In genomic region chr12:104245092-104245491, GRCm38 (mm10) we compare ENCODE assay signal across 11 mouse cellular contexts. TPM values are rescaled to one million over a fixed set of nuclear protein-coding genes. Genes with fewer than 3 reads are reported as not detected.
DNase-seq lines count a peak whose midpoint lies in the region; ATAC-seq and TF ChIP-seq lines count a peak whose summit lies in the region.
"Had no signal": no experiment of that assay in that cellular context is flagged by ENCODE, and none has a peak within 500 bp of the region (broad histone marks: within the 10 kb centered on the region; RNA-seq: fewer than 3 reads in every experiment).

No protein-coding gene starts in this region.

- 62% methylated on average over 1 of the region's 1 CpGs for WGBS in embryonic facial prominence, embryonic 11.5 days
- WGBS in embryonic facial prominence, embryonic 10.5 days = 80% methylated on average over 1 of the region's 1 CpGs
- WGBS in lung, embryonic 14.5 days = 69% methylated on average over 1 of the region's 1 CpGs
- 72% methylated on average over 1 of the region's 1 CpGs for WGBS in midbrain, postnatal 0 days

- H3K9ac ChIP-seq in embryonic facial prominence, embryonic 11.5 days (replicated peaks; ENCODE audit: low read length) = no peak overlapping the region
- H3K9ac ChIP-seq in lung, embryonic 14.5 days = no peak overlapping the region
- no peak overlapping the region for H3K9ac ChIP-seq in midbrain, postnatal 0 days (replicated peaks; ENCODE audit: low read length, poor library complexity, severe bottlenecking)
- H3K9ac ChIP-seq: forebrain, embryonic 15.5 days had no signal

- ATAC-seq in embryonic facial prominence, embryonic 11.5 days (replicated peaks; ENCODE audit: insufficient number of reproducible peaks, low FRiP score, low TSS enrichment, low read depth) = no peak
- ATAC-seq in lung, embryonic 14.5 days (ENCODE audit: insufficient read depth) = no peak
- ATAC-seq in midbrain, postnatal 0 days (ENCODE audit: low FRiP score) = no peak
- no peak for ATAC-seq in monocyte, adult 5-6 weeks (replicated peaks; ENCODE audit: insufficient number of reproducible peaks, low FRiP score, low TSS enrichment, poor library complexity, severe bottlenecking)
- ATAC-seq: forebrain, embryonic 15.5 days had no signal

- no peaks in the 10 kb centered on the region for H3K36me3 ChIP-seq in embryonic facial prominence, embryonic 11.5 days (replicated peaks; ENCODE audit: control insufficient read depth, insufficient read depth, low read depth, low read length)
- no peaks in the 10 kb centered on the region for H3K36me3 ChIP-seq in embryonic facial prominence, embryonic 10.5 days (replicated peaks)
- H3K36me3 ChIP-seq in lung, embryonic 14.5 days (ENCODE audit: insufficient read depth) = no peaks in the 10 kb centered on the region
- H3K36me3 ChIP-seq in midbrain, postnatal 0 days (ENCODE audit: insufficient read depth, low read length) = no peaks in the 10 kb centered on the region
- H3K36me3 ChIP-seq: forebrain, embryonic 15.5 days had no signal

- no peak overlapping the region for H3K4me2 ChIP-seq in embryonic facial prominence, embryonic 11.5 days (ENCODE audit: low read depth, low read length)
- no peak overlapping the region for H3K4me2 ChIP-seq in lung, embryonic 14.5 days
- H3K4me2 ChIP-seq in midbrain, postnatal 0 days (ENCODE audit: low read depth, low read length, poor library complexity, severe bottlenecking) = no peak overlapping the region
- H3K4me2 ChIP-seq: forebrain, embryonic 15.5 days had no signal

- no peaks in the 10 kb centered on the region for H3K27me3 ChIP-seq in embryonic facial prominence, embryonic 11.5 days (ENCODE audit: control insufficient read depth, insufficient read depth, low read length)
- no peaks in the 10 kb centered on the region for H3K27me3 ChIP-seq in embryonic facial prominence, embryonic 10.5 days (replicated peaks; ENCODE audit: low read depth, poor library complexity, severe bottlenecking)
- no peaks in the 10 kb centered on the region for H3K27me3 ChIP-seq in lung, embryonic 14.5 days (ENCODE audit: insufficient read depth, low read length)
- no peaks in the 10 kb centered on the region for H3K27me3 ChIP-seq in midbrain, postnatal 0 days (ENCODE audit: insufficient read depth, low read length)
- H3K27me3 ChIP-seq: forebrain, embryonic 15.5 days had no signal

- DNase-seq in embryonic facial prominence, embryonic 11.5 days (ENCODE audit: low spot score) = peak; percentile 8
- DNase-seq in embryonic facial prominence, embryonic 10.5 days (ENCODE audit: low spot score) = no peak
- peak; percentile 30 for DNase-seq in lung, embryonic 14.5 days
- DNase-seq in lung, postnatal 4 days = no peak
- peak; percentile 9 to 30 for DNase-seq in frontal cortex, postnatal 14 days (ENCODE audit: low spot score in 2 of 2)
- DNase-seq in midbrain, postnatal 0 days (ENCODE audit: low spot score) = peak; percentile 53
- no peak for DNase-seq in thymus, postnatal 0 days (ENCODE audit: low spot score)

- no peaks in the 10 kb centered on the region for H3K4me1 ChIP-seq in embryonic facial prominence, embryonic 11.5 days (ENCODE audit: control insufficient read depth, insufficient read depth, low read length)
- peaks cover 5% of the 10 kb centered on the region; the same call in 1 of the 2 replicates for H3K4me1 ChIP-seq in embryonic facial prominence, embryonic 10.5 days
- H3K4me1 ChIP-seq in lung, embryonic 14.5 days (ENCODE audit: insufficient read depth) = no peaks in the 10 kb centered on the region
- 0 out of 2 replicates have a peak, but pooled peaks cover 2% of the 10 kb centered on the region for H3K4me1 ChIP-seq in midbrain, postnatal 0 days (ENCODE audit: insufficient read depth, low read length)
- H3K4me1 ChIP-seq: forebrain, embryonic 15.5 days had no signal

- H3K9me3 ChIP-seq in embryonic facial prominence, embryonic 11.5 days (replicated peaks; ENCODE audit: control insufficient read depth, low read length) = no peaks in the 10 kb centered on the region
- H3K9me3 ChIP-seq in embryonic facial prominence, embryonic 10.5 days = no peaks in the 10 kb centered on the region
- H3K9me3 ChIP-seq in lung, embryonic 14.5 days (ENCODE audit: low read depth, low read length) = no peaks in the 10 kb centered on the region
- H3K9me3 ChIP-seq in midbrain, postnatal 0 days (ENCODE audit: low read length) = no peaks in the 10 kb centered on the region
- H3K9me3 ChIP-seq: forebrain, embryonic 15.5 days had no signal

- H3K4me3 ChIP-seq in embryonic facial prominence, embryonic 11.5 days (ENCODE audit: low read depth, low read length) = no peak overlapping the region
- H3K4me3 ChIP-seq in embryonic facial prominence, embryonic 10.5 days = no peak overlapping the region
- no peak overlapping the region for H3K4me3 ChIP-seq in lung, embryonic 14.5 days (ENCODE audit: low read depth, low read length)
- no peak overlapping the region for H3K4me3 ChIP-seq in midbrain, postnatal 0 days (ENCODE audit: low read depth, low read length)
- H3K4me3 ChIP-seq: forebrain, embryonic 15.5 days had no signal

- H3K27ac ChIP-seq in embryonic facial prominence, embryonic 11.5 days (replicated peaks; ENCODE audit: low read depth, low read length) = no peak overlapping the region
- H3K27ac ChIP-seq in embryonic facial prominence, embryonic 10.5 days (replicated peaks) = no peak overlapping the region
- H3K27ac ChIP-seq in lung, embryonic 14.5 days (ENCODE audit: low read depth) = no peak overlapping the region
- H3K27ac ChIP-seq in midbrain, postnatal 0 days (ENCODE audit: low read depth, low read length) = no peak overlapping the region
- H3K27ac ChIP-seq: forebrain, embryonic 15.5 days had no signal

- TF ChIP-seq CTCF in lung, embryonic 14.5 days (IDR thresholded peaks at IDR 0.05; ENCODE audit: low read depth) = peak; percentile 60
- TF ChIP-seq CTCF in midbrain, postnatal 0 days (IDR thresholded peaks at IDR 0.05) = peak; percentile 84

RNA-seq across cellular contexts. Expression of gene Serpina3g, which starts 9.0 kb away (rescaled TPM):
- polyA plus RNA-seq in embryonic facial prominence, embryonic 11.5 days (2014; fragmentation: Nextera tagmentation; extraction: Ambion mirVana) = 0.35 and 0.43 TPM in 2 replicates
- polyA plus RNA-seq in embryonic facial prominence, embryonic 10.5 days (2016; fragmentation: Nextera tagmentation; extraction: Ambion mirVana) = 0.08 and 0.24 TPM in 2 replicates
- 0.50 and 0.99 TPM in 2 replicates for polyA plus RNA-seq in lung, embryonic 14.5 days (2014; fragmentation: Nextera tagmentation; extraction: Ambion mirVana)
- total RNA-seq in midbrain, postnatal 0 days (2014; rRNA removed) = 0.77 and 1.2 TPM in 2 replicates
- 0.83 and 1.4 TPM in 2 replicates for polyA plus RNA-seq in midbrain, postnatal 0 days (2015; fragmentation: Nextera tagmentation; extraction: Ambion mirVana)
- total RNA-seq in monocyte, adult 5-6 weeks (2017) = 37.7 to 97.9 TPM (median 42.7 TPM) in 3 replicates
- 98.6 and 111 TPM in 2 replicates for polyA plus RNA-seq in thymus, postnatal 0 days (2015; fragmentation: Nextera tagmentation; extraction: Ambion mirVana)

RNA-seq across cellular contexts. Expression of gene Serpina3i, which starts 17.8 kb away (rescaled TPM):
- not detected in 2 replicates for polyA plus RNA-seq in embryonic facial prominence, embryonic 11.5 days (2014; fragmentation: Nextera tagmentation; extraction: Ambion mirVana)
- polyA plus RNA-seq in embryonic facial prominence, embryonic 10.5 days (2016; fragmentation: Nextera tagmentation; extraction: Ambion mirVana) = 0.23 and 0.24 TPM in 2 replicates
- polyA plus RNA-seq in lung, embryonic 14.5 days (2014; fragmentation: Nextera tagmentation; extraction: Ambion mirVana) = not detected in 2 replicates
- 0.49 TPM in 1 of 2 replicates, not detected in the other for total RNA-seq in midbrain, postnatal 0 days (2014; rRNA removed)
- not detected in 2 replicates for polyA plus RNA-seq in midbrain, postnatal 0 days (2015; fragmentation: Nextera tagmentation; extraction: Ambion mirVana)
- total RNA-seq in monocyte, adult 5-6 weeks (2017) = 0.49 TPM in 1 of 3 replicates, not detected in the others
- polyA plus RNA-seq in thymus, postnatal 0 days (2015; fragmentation: Nextera tagmentation; extraction: Ambion mirVana) = 20.9 and 23.1 TPM in 2 replicates
- polyA plus RNA-seq: C2C12; forebrain, embryonic 15.5 days; stomach, embryonic 14.5 days had no signal

RNA-seq across cellular contexts. Expression of gene Serpina3f, which starts 30.7 kb away (rescaled TPM):
- 0.13 TPM in 1 of 2 replicates, not detected in the other for polyA plus RNA-seq in embryonic facial prominence, embryonic 11.5 days (2014; fragmentation: Nextera tagmentation; extraction: Ambion mirVana)
- polyA plus RNA-seq in embryonic facial prominence, embryonic 10.5 days (2016; fragmentation: Nextera tagmentation; extraction: Ambion mirVana) = 0.11 and 0.14 TPM in 2 replicates
- polyA plus RNA-seq in lung, embryonic 14.5 days (2014; fragmentation: Nextera tagmentation; extraction: Ambion mirVana) = 0.12 TPM in 1 of 2 replicates, not detected in the other
- total RNA-seq in midbrain, postnatal 0 days (2014; rRNA removed) = 0.55 TPM in 1 of 2 replicates, not detected in the other
- polyA plus RNA-seq in midbrain, postnatal 0 days (2015; fragmentation: Nextera tagmentation; extraction: Ambion mirVana) = 0.07 and 0.15 TPM in 2 replicates
- 0.86 to 3.9 TPM (median 1.1 TPM) in 3 replicates for total RNA-seq in monocyte, adult 5-6 weeks (2017)
- 1.2 and 1.4 TPM in 2 replicates for polyA plus RNA-seq in thymus, postnatal 0 days (2015; fragmentation: Nextera tagmentation; extraction: Ambion mirVana)
- polyA plus RNA-seq: C2C12 had no signal

Comparison
In these comparisons a context has a peak if more than half of its experiments do, and no peak if none do; other contexts are left out.
1. DNase-seq: peak in embryonic facial prominence, embryonic 11.5 days (single experiment), lung, embryonic 14.5 days (single experiment), frontal cortex, postnatal 14 days (2 of 2) and midbrain, postnatal 0 days (single experiment); none in embryonic facial prominence, embryonic 10.5 days (single experiment), lung, postnatal 4 days (0 of 2) and thymus, postnatal 0 days (single experiment).
2. RNA of gene Serpina3g, which starts 9.0 kb away (polyA plus RNA-seq): 98.6 to 111 TPM in thymus, postnatal 0 days; 0.83 to 1.4 TPM in midbrain, postnatal 0 days, 0.50 to 0.99 TPM in lung, embryonic 14.5 days, 0.35 to 0.43 TPM in embryonic facial prominence, embryonic 11.5 days and 0.08 to 0.24 TPM in embryonic facial prominence, embryonic 10.5 days; every median in the first group is over 10 times any median in the second.
3. RNA of gene Serpina3i, which starts 17.8 kb away (polyA plus RNA-seq): 20.9 to 23.1 TPM in thymus, postnatal 0 days; 0.23 to 0.24 TPM in embryonic facial prominence, embryonic 10.5 days, not detected in embryonic facial prominence, embryonic 11.5 days, not detected in lung, embryonic 14.5 days and not detected in midbrain, postnatal 0 days; every median in the first group is over 10 times any median in the second.